Mouse (Mus musculus) intestine, embryonic 16.5 days (tissue): ENCODE data around the gene Agxt. TPM values are rescaled to one million over a fixed set of nuclear protein-coding genes. Genes with fewer than 3 reads are reported as not detected.

Experiments
- ATAC-seq: fragments of 200-750 bp; cut with Nextera tagmentation; 2 replicates; pipeline ENCODE4 v1.8.0; 2017; ENCODE audit warnings: moderate TSS enrichment, moderate library complexity
- H3K27ac ChIP-seq: fragments of 300-500 bp; sonication (generic); 2 replicates; pipeline ENCODE4 v1.5.1; 2014; ENCODE audit warnings: mild to moderate bottlenecking, low read length
- H3K27me3 ChIP-seq: fragments of 300-500 bp; sonication (generic); replicated peaks from 2 replicates; pipeline ENCODE4 v1.6.1; 2014; ENCODE audit warnings: low read length, control low read depth, mixed read lengths; ENCODE audit not compliant: control insufficient read depth, insufficient read depth
- H3K36me3 ChIP-seq: fragments of 300-500 bp; sonication (generic); 2 replicates; pipeline ENCODE4 v1.6.1; 2014; ENCODE audit warnings: low read length, control low read depth; ENCODE audit not compliant: control insufficient read depth, insufficient read depth
- H3K4me1 ChIP-seq: fragments of 300-500 bp; sonication (generic); 2 replicates; pipeline ENCODE4 v1.6.1; 2014; ENCODE audit warnings: low read length, control low read depth, mixed read lengths; ENCODE audit not compliant: control insufficient read depth, insufficient read depth
- H3K4me2 ChIP-seq: fragments of 300-500 bp; sonication (generic); 2 replicates; pipeline ENCODE4 v1.6.1; 2014; ENCODE audit warnings: low read depth, low read length, control low read depth
- H3K4me3 ChIP-seq: fragments of 300-500 bp; sonication (generic); 2 replicates; pipeline ENCODE4 v1.5.1; 2014; ENCODE audit warnings: mild to moderate bottlenecking, low read length
- H3K9ac ChIP-seq: fragments of 300-500 bp; sonication (generic); 2 replicates; pipeline ENCODE4 v1.6.1; 2014; ENCODE audit warnings: low read depth, low read length
- H3K9me3 ChIP-seq: fragments of 300-500 bp; sonication (generic); 2 replicates; pipeline ENCODE4 v1.6.1; 2016; ENCODE audit warnings: low read length, control low read depth; ENCODE audit not compliant: control insufficient read depth
- WGBS: fragments of 180-500 bp; shearing (Covaris S2); extraction: QIAGEN DNeasy Blood & Tissue Kit; methylation state at CpG from one replicate; pipeline ENCODE4 v1.1.7; 2014; 5-methylcytosine and 5-hydroxymethylcytosine counted together
- polyA plus RNA-seq: library from polyadenylated mRNA; unstranded; fragments of >200 nt; fragmentation: Nextera tagmentation; extraction: Ambion mirVana; gene quantifications from 2 replicates; pipeline ENCODE4 v1.2.1, GENCODE M21; 2015

Gene Agxt
- polyA plus RNA-seq, 1 experiment from 2014 or later: 1.1 TPM

GRCm38 (mm10) chr1:93161921-93162320 is 26.9 kb downstream of the Agxt start:
- no peaks in the 10 kb centered on the region for H3K27me3 ChIP-seq
- no peak for ATAC-seq
- no peak overlapping the region for H3K4me2 ChIP-seq
- H3K4me3 ChIP-seq: no peak overlapping the region
- H3K4me1 ChIP-seq: peaks cover 18% of the 10 kb centered on the region
- 78% methylated on average over 10 of the region's 10 CpGs for WGBS
- no peaks in the 10 kb centered on the region for H3K36me3 ChIP-seq
- no peaks in the 10 kb centered on the region for H3K9me3 ChIP-seq
- H3K27ac ChIP-seq: no peak overlapping the region
- H3K9ac ChIP-seq: no peak overlapping the region

GRCm38 (mm10) chr1:93162588-93162987 is 27.5 kb downstream of the Agxt start:
- no peaks in the 10 kb centered on the region for H3K27me3 ChIP-seq
- no peak for ATAC-seq
- no peak overlapping the region for H3K4me3 ChIP-seq
- WGBS: 78% methylated on average over 7 of the region's 7 CpGs
- H3K4me2 ChIP-seq: no peak overlapping the region
- no peaks in the 10 kb centered on the region for H3K36me3 ChIP-seq
- H3K4me1 ChIP-seq: peaks cover 16% of the 10 kb centered on the region
- no peak overlapping the region for H3K9ac ChIP-seq
- H3K27ac ChIP-seq: no peak overlapping the region
- no peaks in the 10 kb centered on the region for H3K9me3 ChIP-seq

GRCm38 (mm10) chr1:93165447-93165846 is 30.4 kb downstream of the Agxt start:
- Histone ChIP-seq H3K27me3 (no peaks in the 10 kb centered on the region), H3K4me3 (no peak overlapping the region), H3K36me3 (no peaks in the 10 kb centered on the region), H3K4me1 (peaks cover 8% of the 10 kb centered on the region), H3K9ac (no peak overlapping the region), H3K4me2 (no peak overlapping the region), H3K27ac (no peak overlapping the region), H3K9me3 (no peaks in the 10 kb centered on the region)
- 77% methylated on average over 9 of the region's 9 CpGs for WGBS
- no peak for ATAC-seq

GRCm38 (mm10) chr1:93166346-93167079 is 31.5 kb downstream of the Agxt start:
- H3K27ac ChIP-seq: no peak overlapping the region
- ATAC-seq: no peak
- no peak overlapping the region for H3K4me2 ChIP-seq
- no peak overlapping the region for H3K4me3 ChIP-seq
- H3K27me3 ChIP-seq: no peaks in the 10 kb centered on the region
- peaks cover 2% of the 10 kb centered on the region for H3K4me1 ChIP-seq
- H3K9ac ChIP-seq: no peak overlapping the region
- WGBS: 90% methylated on average over 11 of the region's 11 CpGs
- no peaks in the 10 kb centered on the region for H3K36me3 ChIP-seq
- H3K9me3 ChIP-seq: no peaks in the 10 kb centered on the region

- 30% methylated on average over 10 of the region's 10 CpGs for WGBS
- ATAC-seq: peak; percentile 21; the same call in 1 of the 2 replicates
These were observed 33.3 kb downstream of the Agxt start, which contains the start of gene Crocc2 for GRCm38 (mm10) chr1:93168295-93168775. TSS of gene Crocc2 (plus strand) at chr1:93168725.

GRCm38 (mm10) chr1:93173665-93174064 is 38.6 kb downstream of the Agxt start:
- no peak overlapping the region for H3K9ac ChIP-seq
- H3K4me1 ChIP-seq: peaks cover 7% of the 10 kb centered on the region
- no peak overlapping the region for H3K4me3 ChIP-seq
- no peak for ATAC-seq
- 60% methylated on average over 4 of the region's 4 CpGs for WGBS
- H3K36me3 ChIP-seq: no peaks in the 10 kb centered on the region
- H3K4me2 ChIP-seq: no peak overlapping the region
- H3K27me3 ChIP-seq: no peaks in the 10 kb centered on the region
- no peak overlapping the region for H3K27ac ChIP-seq
- H3K9me3 ChIP-seq: no peaks in the 10 kb centered on the region

More at GRCm38 (mm10) chr1:93168295-93168775, 33.3 kb downstream of the Agxt start, which contains the start of gene Crocc2:
- no peaks in the 10 kb centered on the region for H3K4me1 ChIP-seq
- H3K36me3 ChIP-seq: no peaks in the 10 kb centered on the region
- H3K27ac ChIP-seq: no peak within 1 kb of the TSS
- H3K27me3 ChIP-seq: no peaks in the 10 kb centered on the region
- no peak within 1 kb of the TSS for H3K9ac ChIP-seq
- H3K4me3 ChIP-seq: no peak within 1 kb of the TSS
- no peaks in the 10 kb centered on the region for H3K9me3 ChIP-seq
- no peak within 1 kb of the TSS for H3K4me2 ChIP-seq

- peak; percentile 66 for ATAC-seq
- Histone ChIP-seq H3K4me3 (no peak overlapping the region), H3K4me1 (peaks cover 7% of the 10 kb centered on the region), H3K9me3 (no peaks in the 10 kb centered on the region), H3K27me3 (no peaks in the 10 kb centered on the region), H3K9ac (no peak overlapping the region), H3K36me3 (no peaks in the 10 kb centered on the region), H3K4me2 (no peak overlapping the region), H3K27ac (no peak overlapping the region)
- WGBS: 0% methylated on average over 4 of the region's 4 CpGs
These were observed 39.4 kb downstream of the Agxt start for GRCm38 (mm10) chr1:93174399-93174798.

- no peaks in the 10 kb centered on the region for H3K9me3 ChIP-seq
- H3K27me3 ChIP-seq: no peaks in the 10 kb centered on the region
- H3K4me1 ChIP-seq: peaks cover 7% of the 10 kb centered on the region
- H3K9ac ChIP-seq: no peak overlapping the region
- H3K27ac ChIP-seq: no peak overlapping the region
- H3K4me2 ChIP-seq: peak overlapping the region; percentile 67
- 30% methylated on average over 6 of the region's 6 CpGs for WGBS
- H3K4me3 ChIP-seq: no peak overlapping the region
- no peaks in the 10 kb centered on the region for H3K36me3 ChIP-seq
- ATAC-seq: no peak; the same call in 1 of the 2 replicates
These were observed 40.8 kb downstream of the Agxt start for GRCm38 (mm10) chr1:93175849-93176248.

- Histone ChIP-seq H3K4me1 (peaks cover 7% of the 10 kb centered on the region), H3K9ac (peak overlapping the region; percentile 62), H3K4me3 (peak overlapping the region; percentile 40), H3K27ac (peak overlapping the region; percentile 53), H3K9me3 (no peaks in the 10 kb centered on the region), H3K36me3 (no peaks in the 10 kb centered on the region), H3K27me3 (no peaks in the 10 kb centered on the region), H3K4me2 (peak overlapping the region; percentile 67)
- ATAC-seq: peak; percentile 81
- 3% methylated on average over 44 of the region's 44 CpGs for WGBS
These were observed 41.7 kb downstream of the Agxt start for GRCm38 (mm10) chr1:93176525-93177332.
